Mouse (Mus musculus): ENCODE measurements at regions not wholly inside any gene's neighbourhood (a gene's known extent, or its start where the extent isn't known, plus 50 kb on each side); places are given as distances from the start of the nearest gene placed in this dataset.

DNA sequence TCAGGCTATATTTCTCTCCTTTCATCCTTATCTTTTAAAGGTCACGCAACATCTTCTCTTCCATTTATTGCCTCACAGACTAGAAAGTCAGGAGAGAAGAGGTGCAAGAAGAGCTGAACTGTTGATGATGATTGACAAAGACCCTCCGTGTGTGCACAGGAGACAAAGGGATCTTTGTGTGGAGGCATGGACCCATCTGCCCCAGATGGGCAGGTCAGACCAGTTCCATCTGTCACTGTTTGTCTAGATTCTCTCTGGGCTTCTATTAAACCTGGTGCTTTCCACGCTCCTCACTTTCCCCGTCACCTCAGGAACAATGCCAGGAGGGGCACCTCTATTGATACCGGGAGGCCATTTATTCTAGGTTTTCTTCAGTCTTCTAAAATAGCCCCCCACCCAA lies 364.1 kb upstream of the Pik3r1 start:
- DNase-seq (ENCODE audit: low read depth, low spot score), result no peak

DNA sequence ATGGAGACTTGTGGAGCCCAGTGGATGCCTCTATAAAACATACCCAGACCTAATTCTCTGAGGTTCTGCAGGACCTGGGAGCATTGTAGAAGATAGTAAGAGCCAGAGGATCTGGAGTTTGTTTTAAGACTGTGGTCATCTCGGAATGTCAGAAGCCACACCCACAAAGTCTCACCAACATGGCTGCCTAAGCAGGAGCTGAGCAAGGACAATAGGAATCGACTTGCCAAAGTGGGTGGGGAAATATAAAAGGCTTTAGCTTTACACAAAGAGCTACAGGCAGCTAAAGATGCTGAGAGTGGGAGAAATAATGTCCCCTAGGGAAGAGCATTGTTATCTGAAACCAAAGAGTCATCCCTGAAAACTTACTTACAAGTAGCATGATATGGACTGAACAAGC lies 364.7 kb upstream of the Pik3r1 start:
- DNase-seq (ENCODE audit: low read depth, low spot score), result no peak

DNA sequence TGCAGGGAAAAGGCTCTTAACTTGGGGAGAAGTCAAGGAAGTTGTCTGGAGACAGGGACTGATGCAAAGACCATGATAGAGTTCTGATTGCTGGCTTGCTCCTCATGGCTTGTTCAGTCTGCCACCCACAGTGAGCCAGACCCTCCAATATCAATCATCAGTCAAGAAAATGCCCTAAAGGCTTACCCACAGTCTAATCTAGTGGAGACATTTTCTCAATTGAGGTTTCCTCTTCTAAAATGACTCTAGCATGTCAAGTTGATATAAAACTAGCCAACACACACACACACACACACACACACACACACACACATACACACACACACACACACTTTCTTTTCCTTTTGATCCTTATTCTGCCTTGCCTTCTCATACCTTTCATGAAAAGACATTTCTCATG lies 367.2 kb upstream of the Pik3r1 start:
- no peak for DNase-seq (ENCODE audit: low read depth, low spot score)

DNA sequence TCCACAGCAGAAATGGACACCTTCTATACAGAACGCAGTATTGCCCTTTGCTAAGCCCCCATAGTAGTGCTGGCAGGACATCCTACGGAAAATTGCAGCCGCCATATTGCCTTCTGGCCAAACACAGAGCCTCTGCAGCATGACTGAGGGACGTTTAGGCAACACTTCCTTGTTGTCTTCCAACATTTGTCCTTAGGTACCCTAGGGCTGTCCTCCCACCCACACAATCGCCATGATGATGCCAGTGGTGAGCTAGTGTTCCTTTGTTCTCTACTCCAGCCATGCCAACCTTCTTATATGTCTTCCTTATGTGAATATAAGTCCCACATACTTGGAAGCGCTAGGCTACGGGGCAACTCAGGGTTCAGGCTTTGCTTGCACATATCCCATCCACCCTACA lies 375.0 kb upstream of the Pik3r1 start:
- DNase-seq (ENCODE audit: low read depth, low spot score), result no peak

DNA sequence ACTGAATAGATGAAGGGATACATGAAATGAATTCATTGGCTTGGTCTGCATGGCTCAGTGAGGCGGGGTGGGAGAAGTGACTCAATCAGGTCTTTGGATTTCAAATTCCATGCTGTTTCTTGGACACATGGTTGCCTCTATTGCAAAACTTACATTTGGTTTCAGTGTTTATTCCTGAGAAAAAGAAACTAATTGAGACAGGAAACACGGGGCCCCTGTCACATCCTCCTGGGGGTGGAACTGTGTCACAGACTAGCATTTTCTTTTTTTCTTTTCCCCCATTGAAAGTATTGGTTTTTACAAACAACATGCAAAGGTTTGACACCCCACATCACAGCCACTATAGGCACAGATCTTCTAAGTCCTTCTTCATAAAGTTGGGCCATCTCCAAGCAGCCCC lies 375.8 kb upstream of the Pik3r1 start:
- DNase-seq (ENCODE audit: low read depth, low spot score), result no peak

DNA sequence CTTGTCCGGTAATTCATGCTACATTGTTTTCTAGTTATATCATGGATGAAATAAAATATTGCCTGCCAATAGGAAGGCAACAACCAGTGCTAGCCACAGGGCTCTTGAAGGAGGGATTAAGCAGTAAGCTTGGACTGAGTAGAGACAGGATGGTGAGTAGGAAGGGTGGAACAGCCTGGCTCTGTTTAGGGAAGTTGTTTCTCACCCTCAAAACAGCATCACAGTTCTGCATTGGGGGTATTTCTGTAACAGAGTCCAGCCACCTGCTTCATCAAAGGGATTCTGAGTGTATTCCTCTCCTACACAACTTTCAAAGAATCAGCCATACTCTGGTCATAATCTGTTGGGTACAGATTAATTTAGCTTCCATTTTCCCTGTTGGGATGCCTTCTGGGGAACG lies 380.0 kb upstream of the Pik3r1 start:
- DNase-seq (ENCODE audit: low read depth, low spot score), result no peak

DNA sequence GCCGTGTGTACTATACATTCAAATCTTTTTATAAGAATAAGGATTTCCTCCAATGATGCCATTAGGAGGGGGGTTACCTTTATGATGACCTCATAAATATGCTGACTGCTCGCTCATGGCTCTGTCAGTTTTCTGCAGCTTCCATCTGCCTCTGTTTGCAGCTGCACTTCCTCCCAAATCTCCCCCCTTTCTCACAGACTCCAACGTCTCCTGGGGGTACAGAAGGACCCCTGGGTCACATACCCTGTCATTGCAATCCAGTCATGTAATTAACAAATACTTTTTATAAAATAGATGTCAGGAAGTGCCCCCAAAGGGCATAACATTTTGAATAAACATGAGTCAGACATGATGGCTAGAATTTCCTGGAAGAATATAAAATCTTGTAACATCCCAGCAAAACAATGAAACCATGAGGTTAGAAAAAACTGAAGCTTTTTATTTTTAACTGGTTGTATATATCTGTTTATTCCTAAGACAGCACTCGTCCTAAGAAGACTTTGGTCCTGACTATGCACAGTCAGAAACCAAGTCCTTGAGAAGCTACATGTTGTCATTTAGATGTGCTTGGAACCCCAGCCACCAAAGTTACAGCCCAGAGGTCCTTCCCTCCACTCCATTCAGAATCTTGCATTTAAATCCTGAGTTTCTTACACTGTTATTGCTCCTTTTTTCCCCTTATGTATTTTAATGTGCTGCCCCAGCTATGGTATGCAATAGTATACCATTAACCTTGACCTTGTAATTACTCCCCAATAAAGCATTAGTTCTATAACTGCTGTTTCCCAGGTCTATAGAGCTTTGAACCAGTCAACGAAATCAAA lies 386.0 kb upstream of the Pik3r1 start:
- no peak for DNase-seq (ENCODE audit: low read depth, low spot score)

DNA sequence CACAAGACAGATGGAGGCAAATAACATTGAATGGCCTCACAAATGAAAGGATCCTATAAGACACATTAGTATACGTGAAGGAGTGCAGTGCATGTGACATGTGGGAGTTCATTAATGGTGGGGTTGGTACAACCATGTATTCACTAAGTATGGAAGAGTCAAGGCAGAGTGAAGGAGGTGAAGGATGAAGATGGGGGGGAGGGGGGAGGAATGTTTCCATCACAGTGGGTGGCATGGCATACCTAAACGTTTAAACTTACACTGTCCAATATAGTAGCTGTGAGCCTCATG lies 386.5 kb upstream of the Pik3r1 start:
- no peak for DNase-seq (ENCODE audit: low read depth, low spot score)

DNA sequence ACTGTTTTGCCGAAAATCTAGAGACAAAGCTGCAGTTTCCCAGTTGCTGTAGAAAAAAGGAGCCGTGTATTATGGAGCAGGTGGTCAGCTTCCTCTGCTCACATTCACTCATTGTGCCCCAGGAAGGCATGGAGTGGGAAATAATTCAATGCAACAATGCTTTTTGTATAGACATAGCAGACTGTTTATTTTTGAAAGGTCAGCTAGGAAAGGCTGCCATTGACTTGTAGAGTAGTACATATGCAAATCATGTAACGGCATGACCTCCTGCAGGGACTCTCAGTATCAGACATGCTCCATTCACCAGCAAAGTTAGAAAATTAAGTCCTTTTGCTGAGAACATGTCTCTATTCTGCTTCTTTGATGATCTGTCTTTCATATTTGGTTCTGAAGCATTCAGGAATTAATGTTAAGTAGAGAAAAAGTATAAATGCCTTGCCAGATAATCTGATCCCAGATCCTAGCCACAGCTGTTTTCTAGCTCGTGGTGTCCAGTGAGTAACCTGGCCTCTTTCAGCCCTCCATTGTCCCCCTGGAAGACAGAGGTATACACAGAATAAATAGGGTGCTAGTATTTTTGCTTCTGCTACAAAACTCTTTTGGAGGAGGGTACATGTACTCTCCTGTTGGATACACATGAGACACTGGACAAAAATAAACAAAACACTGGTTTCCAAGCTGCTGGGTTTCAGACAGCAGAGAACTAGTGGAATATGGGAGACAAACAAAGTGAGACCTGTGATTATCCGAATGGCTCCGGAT lies 389.5 kb upstream of the Pik3r1 start:
- DNase-seq (ENCODE audit: low read depth, low spot score), result no peak

DNA sequence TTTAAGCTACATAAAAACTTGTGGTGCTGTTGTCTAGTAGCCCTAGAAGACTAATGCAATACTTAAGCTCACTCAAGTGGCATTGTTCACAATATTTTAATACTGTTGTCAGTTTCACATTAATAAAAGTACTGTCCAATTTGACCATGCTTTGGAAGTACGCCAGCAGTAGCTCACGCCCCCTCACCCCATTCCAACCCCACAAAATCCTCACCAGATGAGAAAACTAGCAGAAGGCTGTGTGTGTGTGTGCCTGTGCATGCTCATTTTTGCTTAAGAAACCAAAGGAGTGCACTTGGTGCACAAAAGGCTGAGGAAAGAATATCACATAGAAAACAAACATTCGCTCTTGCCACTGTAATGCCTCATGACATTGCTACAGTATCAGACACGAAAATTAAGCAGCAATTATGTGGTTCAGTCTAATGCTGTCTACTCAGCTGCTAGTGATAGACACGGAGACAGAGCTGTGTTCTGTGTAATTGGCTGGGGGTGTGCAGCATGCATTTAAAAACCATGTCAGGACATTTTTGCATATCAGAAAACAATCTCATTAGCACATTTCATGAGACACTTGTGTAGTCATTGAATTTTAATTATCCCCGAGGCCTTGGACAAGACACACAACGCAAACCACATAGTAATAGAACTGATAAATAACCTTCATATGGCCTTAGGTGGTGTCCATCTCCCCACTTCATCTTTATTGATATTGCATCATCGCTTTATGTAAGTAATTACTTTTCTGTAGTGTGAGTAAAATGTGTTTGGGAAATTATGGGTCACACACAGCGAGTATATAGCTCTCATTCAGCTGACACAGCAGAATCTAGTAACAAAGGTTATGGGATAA lies 405.6 kb upstream of the Pik3r1 start:
- DNase-seq (ENCODE audit: low read depth, low spot score), result no peak

DNA sequence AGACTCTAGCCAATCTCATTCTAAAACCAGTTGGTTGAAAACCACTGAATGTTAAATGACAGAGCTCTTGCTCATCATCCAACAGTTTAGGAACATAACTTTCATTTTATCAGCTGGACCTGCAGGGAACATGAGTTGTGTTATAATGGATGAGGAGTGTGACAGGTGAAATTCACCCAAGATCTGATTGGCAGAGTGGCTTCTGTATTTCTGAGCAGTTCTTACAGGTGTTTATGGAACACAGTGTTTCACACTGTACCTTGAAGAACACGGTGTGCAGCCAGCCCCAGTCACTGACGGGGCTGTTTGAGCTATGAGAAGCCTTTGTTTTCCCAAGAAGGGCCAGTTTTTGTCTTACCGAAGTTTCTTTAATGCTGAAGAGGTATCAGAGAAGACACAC lies 406.4 kb upstream of the Pik3r1 start:
- DNase-seq (ENCODE audit: low read depth, low spot score), result no peak

DNA sequence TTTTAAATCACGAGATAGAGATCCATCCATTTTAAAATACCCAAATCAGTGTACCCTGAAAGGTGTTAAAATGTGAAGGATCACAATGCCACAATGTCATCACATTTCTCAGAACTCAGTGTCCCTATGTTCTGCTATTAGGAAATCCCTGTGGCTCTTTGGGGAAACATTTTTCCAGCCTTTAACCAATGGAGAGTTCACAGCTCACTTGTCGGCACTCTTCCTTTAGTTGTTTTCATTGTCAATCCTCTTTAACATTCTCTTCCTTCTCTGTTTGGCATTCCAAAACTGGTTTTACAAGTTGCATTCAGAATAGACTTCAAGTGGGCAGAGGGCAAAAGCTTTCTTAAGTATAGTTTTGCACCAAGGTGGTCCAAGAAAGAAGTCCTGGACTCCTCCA lies 406.9 kb upstream of the Pik3r1 start:
- no peak for DNase-seq (ENCODE audit: low read depth, low spot score)

DNA sequence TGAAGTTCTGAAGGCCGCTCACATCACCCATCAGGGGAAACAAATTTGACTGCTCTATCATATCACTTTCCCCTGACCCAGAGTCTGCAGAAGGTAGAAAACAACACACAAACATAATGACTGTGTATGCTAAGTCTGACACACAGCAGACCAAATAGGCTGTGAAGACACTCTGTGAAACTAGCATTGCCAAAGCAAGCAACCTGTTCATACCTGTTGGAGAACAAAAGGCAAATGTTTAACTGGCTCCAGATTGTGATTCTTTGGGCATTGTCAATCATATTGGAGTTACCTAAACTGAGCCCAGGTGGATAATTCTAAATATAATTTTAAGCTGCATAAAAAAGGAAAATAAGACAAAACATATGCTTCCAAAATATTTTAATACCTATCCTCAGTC lies 407.4 kb upstream of the Pik3r1 start:
- no peak for DNase-seq (ENCODE audit: low read depth, low spot score)

DNA sequence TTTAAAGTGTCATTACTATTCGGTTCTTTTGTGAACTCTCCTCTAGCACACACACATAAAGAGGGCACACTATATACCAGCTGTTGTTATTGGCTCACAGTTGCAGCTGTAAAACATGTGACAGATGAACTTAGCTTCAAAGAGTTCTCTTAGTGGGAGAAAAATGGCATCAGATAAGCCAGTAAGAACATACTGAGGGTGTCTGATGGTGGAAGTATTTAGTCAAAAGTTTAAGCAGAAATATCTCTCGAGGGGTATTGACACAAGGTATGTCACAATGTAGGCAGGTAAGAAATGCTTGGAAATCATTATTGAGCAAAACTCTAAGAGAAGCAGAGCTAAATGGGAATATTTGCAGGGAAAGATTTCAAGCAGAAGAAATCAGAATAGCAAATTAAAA lies 408.4 kb upstream of the Pik3r1 start:
- no peak for DNase-seq (ENCODE audit: low read depth, low spot score)

DNA sequence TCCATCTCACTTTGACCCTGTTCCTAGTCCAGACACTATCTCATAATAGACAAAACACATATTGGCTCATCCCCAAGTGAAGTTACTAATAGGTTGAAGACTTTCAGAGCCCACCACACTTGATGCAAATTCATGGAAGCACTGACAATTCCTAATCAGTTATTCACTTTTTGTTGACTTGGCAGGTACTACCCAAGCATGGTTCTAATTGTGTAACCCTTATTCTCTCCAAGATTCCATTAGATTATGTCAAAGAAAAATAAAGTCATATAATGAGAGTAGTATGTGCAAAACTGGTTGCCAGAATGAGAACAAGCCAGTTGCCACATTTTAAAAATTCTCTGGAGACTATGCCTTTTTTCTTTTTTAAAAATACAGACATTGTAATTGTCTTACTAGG lies 426.7 kb upstream of the Pik3r1 start:
- no peak for DNase-seq (ENCODE audit: low read depth, low spot score)

DNA sequence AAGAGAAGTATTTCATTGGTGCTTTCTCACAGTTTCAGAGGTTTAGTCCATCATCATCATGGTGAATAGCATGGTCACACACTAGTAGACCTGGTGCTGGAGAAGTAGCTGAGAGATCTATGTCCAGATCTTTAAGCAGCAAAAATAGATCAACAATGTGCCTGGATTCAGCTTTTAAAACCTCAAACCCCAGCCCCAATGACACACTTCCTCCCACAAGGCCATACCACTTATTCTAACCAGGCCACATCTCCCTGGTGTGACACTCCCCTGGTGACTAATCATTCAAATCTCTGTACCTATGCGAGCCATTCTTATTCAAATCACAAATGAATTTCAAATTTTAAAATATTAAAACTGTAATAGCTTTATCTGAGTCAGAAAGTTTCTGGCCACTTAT lies 434.3 kb upstream of the Pik3r1 start:
- no peak for DNase-seq (ENCODE audit: low read depth, low spot score)

DNA sequence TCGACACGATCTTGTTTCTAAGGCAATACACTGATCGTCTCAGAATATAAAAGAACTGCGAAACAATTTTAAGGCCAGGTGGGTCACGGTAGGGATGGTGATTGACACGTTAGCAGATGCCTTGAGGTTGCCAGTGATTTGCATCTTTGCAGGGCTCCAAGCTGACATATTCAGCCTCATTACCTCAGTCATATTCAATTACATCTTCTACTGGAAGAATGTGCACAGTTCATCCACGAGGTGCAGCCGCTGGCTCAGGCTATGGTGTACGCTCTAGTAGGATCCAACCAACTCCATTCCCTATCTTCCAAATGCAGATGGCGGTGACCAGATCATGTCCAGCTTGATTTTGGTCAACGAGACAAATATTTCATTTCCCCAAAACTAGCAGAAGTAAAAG lies 450.5 kb upstream of the Pik3r1 start:
- DNase-seq (ENCODE audit: low read depth, low spot score), result no peak

DNA sequence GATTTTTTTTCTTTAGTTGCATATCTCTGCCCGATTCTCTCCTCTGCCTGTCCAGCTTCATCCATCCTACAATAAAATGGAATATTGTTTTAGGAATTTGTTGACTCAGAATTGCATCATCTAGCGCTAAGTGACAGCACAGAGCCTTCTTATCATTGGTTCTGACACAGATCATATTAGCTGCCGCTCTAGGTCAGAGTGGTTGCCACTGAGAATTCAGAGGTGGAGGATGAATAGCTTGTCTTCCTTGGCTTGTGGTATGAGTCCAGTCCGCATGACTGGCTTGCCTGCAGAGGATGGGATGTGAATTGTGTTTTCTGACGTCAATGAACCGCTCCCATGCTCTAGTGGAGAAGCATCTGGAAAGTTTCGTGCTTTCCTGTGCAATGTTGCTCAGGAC lies 462.3 kb upstream of the Cd180 start:
- DNase-seq (ENCODE audit: low read depth, low spot score), result no peak

DNA sequence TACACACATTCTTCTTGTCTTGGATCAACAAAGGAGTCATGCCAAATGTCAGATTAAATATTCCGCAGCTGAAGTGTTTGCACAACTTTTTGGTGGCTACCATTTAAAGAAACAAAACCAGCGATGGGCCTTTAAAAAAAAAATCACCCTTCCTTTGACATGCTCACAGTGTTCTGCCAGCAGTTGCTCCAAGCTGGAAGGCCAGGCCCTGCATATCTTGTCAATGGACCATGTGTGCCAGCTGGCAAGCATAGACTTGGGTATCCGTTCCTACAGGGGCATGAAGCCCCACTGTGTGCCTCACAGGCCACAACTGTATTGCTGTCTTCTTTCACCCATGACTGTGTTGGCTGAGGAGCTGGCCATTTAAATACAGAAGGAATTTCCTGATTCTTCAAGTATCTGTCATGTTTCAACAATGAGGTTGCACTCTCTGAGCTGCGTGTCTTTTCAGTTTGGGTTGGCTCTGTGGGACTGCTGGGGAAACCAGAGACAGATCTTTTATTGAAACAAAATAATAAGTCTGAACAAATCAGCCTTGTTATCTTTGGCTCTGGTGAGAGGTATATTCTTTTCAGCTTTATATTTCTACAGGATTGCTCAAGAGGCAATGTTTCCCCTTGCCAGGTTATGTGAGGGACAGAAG lies 460.9 kb upstream of the Cd180 start:
- no peak for DNase-seq (ENCODE audit: low read depth, low spot score)

DNA sequence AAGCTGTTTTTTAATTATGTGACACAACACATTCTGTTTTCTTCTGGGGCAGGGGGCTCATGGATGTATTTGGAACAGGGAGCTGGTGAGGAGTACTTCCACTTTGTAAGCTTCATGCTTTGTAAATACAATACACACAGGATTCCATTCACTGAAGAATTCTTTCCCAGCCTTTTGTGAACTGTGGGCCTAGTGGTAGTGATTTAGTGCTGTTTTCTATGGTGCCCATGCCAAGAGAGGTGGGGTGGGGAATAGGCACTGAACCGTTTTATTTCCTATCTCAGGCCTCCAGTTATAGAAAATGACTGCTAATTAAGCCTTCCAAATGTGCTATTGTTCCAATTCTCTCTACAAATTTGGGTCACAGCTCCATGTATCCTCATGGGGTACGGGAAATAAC lies 442.5 kb upstream of the Cd180 start:
- no peak for DNase-seq (ENCODE audit: low read depth, low spot score)

DNA sequence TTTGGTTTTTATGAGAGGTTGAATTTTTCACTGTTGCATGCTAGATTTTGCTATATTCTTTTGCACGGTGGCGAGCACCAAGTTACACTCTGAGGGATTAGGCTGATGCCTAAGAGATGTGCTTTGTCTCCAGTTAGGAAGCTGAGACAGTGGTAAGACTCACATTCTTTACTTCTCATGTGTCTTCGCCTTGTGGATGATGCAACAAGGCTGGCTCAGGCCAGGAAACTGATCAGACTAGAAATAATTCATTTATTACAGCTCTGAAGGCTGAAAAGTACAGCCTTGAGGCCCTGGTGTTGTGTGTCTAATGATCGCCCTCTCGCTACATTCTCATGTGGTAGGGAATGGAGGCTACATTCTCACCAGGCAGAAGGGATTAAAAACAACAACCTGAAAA lies 441.6 kb upstream of the Cd180 start:
- DNase-seq (ENCODE audit: low read depth, low spot score), result no peak

All from forelimb bud, embryonic 11.5 days (tissue).